Mouse (Mus musculus) cerebellum, postnatal 4 days (tissue): ENCODE measurements at regions not wholly inside any gene's neighbourhood (a gene's known extent, or its start where the extent isn't known, plus 50 kb on each side); places are given as distances from the start of the nearest gene placed in this dataset.
A peak's percentile ranks its signal among the peaks of the same experiment; 100 is the strongest.

Source experiments
- DNase-seq, 2 experiments: peaks; one replicate each; pipeline ENCODE4 v3.0.0; 2022; ENCODE audit warnings: low spot score in 2 of 2, mixed read lengths in 1 of 2

DNA sequence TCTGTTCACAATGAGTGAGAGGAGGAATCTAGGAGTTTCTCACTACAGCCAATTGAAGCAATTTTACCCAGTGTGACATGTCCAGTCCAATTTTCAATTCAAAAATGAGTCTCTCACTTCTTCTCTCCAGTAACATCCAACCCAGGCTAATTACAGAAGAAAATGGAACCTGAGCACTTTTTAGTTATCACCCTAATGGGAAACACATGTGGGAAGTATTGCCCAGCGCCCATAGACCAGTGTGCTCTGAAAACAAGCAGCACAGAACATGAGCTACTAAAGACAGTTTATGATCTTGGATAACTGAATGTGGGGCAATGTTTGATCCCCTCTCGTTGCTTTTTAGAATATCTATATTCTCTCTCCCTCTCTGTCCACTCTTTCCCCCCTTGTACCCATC is 70.5 kb upstream of the Efemp1 start:
- DNase-seq: no peak

DNA sequence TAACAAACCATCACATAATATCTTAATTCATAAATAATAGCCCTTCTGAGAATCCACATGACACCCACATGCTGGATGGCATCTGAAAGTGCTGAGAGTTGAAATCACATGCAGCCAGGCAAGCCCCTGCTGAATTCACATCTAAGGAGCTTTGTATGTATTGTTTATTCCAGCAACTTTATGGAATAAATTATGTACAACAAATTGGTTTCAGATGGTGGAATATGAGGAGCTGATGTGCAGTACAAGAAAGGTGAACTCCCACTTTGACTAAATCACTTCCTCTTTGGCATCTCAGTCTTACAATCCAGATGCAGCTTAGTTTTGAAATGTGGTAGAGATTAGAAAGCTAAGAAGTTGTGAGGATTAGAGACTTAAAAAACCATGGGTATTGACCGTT is 82.2 kb upstream of the Efemp1 start:
- DNase-seq: no peak

DNA sequence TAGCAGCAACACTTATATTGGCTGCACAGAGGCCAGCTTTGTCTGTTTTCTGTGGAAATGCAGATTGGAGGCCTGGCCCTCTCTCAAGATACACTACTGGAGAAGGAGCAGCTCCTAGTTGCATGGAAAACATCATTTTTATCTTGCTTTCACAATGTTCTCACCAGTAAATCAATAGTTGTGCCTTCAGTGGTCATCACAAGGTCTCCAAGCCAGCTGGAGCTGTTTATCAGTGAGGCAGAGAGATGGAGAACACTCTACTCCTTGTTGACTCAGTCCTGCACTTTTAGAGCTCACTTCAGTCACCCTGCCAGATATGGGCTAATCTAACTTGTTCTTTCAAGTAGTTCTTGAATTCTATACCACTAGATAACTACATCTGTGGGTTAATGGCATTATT is 92.3 kb upstream of the Efemp1 start:
- DNase-seq: no peak

DNA sequence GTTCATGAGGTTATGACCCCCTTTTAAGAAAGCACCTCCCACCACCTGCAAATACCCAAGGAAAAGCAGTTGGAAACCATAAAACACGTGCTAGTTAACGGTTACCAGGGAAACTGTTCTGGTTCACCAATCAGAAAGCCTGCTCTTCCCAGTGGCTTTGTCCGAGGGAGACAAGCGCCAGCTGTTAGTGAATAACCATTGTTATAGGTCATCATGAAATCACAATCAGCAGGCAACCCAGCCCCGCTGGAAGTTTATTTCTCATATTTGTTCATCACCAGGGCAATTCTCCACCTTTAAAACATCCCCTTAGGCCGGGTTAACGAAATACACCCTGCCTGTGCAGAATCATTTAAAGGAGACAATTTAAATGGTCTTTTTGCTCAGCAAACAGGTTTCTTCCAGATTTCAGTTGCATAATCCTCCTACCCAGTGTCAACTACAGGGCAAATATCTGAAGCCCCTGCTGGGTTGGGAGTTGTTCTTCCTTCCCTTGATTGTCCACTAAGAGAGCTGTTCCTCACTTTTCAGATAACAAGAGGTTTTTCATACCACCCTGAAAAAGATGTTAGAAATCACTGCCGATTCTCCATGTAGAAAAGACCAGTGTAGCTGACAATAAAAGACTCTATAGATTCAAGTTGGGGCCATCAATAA is 117.9 kb upstream of the Efemp1 start:
- DNase-seq: peak in 1 of 2 experiments; percentile 28

DNA sequence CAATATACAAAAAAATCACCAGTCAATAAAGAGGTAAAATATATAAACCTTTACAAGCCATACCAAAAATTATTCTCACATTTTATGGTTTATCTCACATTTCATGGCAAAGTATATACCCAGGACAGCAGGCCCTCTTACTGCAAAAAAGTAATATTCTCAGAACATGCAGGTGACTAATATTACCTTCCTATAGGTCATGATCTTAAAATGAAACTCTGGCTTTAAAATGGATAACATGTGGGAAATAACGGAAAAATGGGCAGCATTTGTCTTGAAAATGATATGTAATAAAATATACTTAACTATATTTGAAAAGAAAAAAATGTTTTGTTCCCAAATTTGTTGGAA is 118.4 kb upstream of the Efemp1 start:
- no peak for DNase-seq

DNA sequence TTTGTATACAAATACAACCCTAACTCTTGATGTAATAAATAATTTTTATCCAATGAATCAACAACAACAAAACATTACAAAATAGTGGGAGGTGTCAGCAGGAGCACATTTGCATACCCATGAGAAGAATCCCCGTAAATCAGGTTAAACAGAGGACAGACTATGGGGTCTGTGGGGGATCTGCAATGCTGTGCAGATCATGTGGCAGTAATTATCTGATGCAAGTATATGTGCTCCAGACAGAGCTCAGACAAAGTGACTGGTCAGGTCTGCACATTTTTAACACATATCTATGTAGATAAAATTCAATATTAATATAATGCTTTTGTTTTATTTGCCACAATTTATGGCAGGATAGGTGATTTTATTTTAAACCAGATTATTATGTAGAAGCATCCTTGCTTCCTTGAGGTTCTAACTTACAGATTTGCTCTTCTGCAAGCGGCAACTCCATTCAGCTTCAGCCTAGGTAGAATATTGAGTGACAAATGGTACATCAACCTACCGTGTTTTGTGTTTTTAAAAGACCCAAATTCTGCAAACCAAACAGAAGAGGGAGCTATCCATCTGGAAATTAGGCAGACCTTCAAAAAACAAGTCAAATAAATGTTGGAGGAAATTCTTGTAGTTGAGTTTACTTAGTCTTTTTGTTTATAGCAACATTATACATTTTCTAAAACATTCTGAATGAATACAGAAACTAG is 119.0 kb upstream of the Efemp1 start:
- DNase-seq: peak in 1 of 2 experiments; percentile 1

DNA sequence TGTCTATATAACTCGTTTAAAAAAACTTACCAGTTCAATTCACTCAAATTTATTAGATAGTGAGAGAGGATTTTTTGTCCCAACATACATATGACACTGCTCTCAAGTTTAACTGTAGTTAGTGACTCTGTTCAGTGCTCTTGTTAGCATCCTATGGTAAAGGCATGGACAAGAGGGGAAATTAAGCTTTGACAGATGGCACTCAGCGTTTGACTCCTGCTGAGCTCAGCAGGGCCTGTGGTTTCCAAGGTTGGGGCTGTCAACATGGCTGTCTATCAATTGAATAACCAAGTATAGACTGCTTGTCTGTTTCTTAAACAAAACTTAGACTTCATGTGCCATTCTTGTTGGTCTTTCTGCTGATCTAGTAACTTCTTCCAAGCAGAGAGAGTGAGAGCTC is 122.9 kb upstream of the Efemp1 start:
- DNase-seq: peak in 1 of 2 experiments; percentile 55

DNA sequence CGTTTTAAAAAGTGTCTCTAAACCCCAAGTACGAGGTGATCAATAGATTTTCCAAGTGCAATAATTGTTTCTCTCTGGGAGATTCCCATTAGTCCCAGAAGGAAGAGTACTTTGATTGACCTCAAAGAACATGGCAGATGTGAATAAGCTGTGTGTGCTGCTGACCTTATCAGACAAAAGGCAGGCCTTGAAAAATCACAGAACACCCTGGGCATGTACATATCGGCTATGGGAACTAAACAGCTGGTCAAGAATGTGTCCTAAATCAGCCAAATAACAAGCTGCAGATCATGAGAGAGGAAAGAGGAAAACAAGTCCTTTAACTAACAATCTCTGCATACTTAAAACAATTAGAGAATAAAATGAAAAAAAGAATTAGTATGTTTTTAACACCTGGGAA is 125.4 kb upstream of the Ccdc85a start:
- DNase-seq: no peak

DNA sequence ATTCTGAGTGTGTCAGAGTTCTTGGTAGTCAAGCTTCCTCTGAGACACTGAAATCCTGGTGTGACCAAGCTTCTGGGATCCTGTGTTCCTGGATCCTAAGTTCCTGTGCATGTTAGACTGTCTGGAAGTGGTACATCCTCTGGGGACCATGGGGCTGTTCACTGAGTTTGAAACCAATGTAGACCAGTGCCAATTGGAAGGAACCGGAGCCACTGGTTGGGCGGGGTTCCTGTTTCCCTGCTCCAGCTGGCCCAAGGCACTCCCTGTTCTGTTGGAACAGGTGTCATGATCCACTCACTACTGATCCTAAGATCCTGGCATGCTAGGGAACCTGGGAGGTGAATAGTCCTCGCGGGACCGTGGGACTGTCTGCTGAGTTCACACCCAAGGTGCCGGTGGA is 124.3 kb upstream of the Ccdc85a start:
- DNase-seq: no peak

DNA sequence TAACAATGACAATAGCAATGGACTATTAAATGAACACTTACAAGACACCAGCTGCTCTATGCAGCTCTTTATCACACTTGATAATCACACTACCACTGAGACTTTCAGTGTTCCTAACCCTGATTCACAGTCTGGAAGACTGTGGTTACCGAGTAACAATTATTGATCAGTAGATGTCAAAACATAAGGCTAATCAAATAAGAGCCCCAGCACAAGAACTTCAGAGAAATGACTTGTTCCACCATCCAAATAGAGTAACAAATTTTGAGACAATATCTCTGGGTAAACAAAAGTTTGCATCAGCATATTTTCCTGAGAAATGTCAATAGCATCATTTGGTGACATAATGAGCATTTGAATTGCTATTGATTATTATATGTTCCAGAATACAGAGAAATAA is 118.3 kb upstream of the Ccdc85a start:
- no peak for DNase-seq

DNA sequence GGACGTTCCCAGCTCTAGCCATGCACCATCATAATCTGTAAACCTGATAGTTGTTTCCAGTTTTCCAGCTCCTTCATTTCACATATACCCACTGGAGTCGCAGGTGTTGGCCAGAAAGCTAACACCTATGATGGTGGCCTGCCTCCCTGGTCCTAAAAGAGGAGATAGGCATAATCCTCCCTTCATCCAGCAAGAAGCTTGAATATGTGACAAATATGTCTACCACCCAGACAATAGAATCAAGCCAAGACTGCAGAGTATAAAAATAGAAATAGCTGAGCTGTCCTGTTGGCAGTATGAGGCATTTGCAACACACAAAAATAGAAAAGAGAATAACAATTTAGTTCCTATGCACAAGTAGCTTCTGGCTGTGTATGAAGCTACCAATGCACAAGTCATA is 117.3 kb upstream of the Ccdc85a start:
- DNase-seq: no peak

DNA sequence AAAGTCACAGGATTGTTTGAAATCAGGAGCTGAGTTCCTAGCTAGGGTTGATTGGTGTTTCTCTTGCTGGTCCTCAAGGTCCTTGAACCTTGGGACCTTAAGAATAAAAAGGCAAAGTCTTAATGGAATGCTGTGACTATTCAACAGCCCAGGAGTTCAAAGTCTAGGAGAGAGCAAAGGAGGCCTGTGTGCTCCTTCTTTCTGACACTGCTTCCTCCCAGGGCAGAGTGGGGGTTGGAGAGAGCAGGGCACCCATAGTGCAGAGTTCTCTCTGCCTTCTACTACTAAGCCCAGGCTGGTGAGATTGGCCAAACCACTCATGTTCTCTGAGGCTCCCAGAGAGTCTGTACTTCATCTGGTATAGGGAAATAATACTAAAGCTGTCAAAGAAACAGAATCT is 115.6 kb upstream of the Ccdc85a start:
- DNase-seq: no peak

DNA sequence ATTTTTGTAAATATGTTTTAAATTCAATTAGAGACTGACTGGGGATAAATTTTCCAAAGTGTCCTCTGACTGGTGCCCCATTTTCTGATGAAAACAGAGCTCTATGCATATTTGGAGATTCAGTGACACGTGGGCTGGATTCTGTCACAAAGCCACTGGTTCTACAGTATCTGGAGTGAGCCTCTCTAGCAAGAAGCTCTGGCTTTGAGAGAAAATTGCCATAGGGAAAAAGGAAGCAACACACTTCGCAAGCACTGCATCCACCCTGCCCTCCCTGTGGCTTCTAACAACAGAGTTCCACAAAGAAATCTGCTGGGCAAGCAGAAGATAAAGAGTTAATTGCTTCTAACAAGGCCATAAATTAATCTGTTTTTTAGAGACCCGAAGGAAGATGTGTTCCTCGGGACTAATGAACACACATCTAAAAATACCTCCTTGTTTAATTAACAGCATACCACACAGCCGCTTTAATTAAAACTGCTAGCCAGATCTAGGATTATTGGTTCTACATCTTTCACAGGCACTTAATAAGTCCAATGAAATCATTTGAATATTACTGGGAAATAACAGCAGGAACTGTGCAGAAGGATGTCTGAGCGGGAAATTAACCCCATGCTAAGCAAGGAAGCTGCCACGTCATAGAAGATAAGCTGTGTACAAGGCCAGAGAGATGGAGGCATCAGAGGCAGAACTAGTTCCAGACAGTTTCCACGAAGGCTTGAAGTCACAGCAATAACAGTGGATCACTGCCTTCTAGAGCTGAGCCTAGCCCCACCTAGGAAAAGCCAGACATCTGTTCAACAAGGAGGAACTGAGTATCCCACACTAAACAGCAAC is 113.7 kb upstream of the Ccdc85a start:
- DNase-seq: no peak

DNA sequence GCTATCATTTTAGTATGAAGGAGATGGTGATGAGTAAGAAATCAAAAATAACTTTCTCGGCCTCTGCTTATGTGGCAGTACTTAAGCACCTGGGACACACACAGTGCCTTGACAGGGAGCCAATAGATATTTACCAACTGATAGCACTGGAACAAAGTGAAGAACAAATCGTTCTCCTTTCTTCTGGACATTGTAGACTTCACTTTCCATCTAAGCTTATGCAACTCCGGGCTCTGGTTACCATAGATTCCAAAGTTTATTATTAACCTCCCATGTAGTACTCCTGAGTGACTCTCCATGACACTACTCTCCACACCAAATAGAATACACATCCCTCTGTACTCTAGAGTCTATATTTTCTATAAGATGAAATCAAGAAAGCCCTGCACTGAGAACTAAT is 110.9 kb upstream of the Ccdc85a start:
- DNase-seq: no peak

DNA sequence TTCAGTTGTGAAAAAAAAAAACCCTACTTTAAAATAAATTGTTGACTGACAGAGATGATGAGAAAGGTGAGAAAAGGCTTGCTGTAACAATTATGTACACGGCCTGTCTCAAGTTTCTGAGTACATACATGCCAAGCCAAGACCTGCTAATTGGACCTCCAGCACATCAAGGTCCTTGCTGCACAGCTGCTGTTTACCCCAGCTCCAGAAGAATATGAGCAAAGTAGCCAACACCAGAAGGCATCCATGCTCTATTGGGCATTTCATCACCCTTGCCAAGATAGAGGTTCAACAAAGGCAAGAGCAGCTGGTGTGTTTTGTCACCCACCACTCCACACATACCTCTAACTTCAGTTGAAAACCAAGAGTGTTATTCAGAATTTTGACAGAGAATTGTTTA is 109.2 kb upstream of the Ccdc85a start:
- peak in 1 of 2 experiments; percentile 15 for DNase-seq

DNA sequence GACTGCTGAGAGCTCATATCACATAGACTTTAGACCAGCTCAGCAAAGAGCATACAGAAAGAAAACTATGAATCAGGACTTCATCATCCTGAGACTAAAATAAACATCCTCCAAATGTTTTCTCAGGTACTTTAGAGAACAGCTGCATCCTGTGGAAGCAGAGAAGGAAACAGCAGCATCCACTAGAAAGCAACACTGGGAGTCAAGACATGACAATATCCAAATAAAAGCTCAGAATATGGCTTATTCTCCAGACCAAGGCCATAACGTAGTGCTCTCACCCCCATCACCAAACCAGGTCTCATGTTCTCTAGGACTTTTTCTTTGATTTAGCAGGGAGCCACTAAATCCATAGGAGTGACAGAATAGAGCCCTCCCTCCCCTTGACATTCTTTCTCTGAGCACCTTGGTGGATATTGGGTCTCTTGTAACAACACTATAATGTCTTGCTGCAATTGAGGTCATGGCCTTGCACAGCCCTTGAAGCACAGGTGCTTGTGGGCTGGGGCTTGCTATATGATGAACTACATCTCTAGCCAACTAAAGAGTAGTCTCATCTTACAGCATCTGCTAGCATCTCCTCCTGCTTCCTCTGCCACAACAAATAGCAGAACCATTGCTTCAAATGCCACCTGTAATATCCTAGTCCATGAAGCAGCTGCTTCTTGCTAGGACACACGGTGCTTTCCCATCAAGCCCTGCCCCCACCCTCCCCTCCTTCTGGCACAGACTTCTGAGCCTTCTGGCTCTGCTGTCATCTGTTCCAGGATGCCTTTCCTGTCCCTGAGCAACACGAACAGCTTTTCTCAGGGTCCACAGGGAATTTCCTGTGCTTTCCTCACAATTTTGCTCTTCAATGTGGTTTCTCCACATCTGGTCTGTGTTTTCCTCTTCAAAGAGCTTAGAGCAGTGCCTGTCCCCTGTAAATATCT is 108.4 kb upstream of the Ccdc85a start:
- DNase-seq: peak in 1 of 2 experiments; percentile 60

DNA sequence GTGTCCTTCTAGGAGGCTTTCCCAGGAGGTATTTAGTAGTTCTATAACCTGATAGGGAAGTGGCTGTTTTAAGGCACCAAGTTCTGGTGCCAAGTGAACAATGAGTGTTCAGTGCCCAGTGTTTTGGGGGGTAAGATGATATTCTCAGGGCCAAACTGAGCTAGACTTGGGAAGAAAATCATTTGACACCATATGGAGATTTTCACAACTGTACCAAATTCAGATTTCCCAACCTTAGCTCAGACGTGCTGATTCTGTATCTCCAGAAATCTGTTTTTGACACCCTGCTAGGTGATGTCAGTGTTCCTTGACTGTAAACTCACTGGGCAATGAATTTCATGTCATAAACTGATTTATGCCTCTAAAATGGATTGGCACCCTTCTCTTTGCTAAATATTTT is 104.3 kb upstream of the Ccdc85a start:
- DNase-seq: no peak

DNA sequence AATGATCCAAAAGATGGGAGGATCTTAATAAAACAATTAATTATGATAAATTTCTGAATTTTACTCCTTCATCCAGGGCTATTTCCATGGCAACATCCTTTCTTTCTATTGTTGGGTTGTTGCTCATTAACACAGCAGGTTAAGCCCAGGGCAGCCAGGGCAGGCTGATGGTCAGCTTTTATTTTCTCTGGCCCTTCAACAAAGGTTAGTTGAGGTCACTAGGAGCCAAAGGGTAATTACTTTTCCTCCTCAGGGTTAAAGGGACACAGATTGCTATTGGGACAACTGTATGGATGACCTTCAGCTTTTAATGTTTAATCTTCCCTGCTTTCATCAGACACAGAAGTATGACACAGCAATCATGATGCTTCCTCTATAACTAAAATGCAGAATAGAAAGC is 101.3 kb upstream of the Ccdc85a start:
- no peak for DNase-seq

DNA sequence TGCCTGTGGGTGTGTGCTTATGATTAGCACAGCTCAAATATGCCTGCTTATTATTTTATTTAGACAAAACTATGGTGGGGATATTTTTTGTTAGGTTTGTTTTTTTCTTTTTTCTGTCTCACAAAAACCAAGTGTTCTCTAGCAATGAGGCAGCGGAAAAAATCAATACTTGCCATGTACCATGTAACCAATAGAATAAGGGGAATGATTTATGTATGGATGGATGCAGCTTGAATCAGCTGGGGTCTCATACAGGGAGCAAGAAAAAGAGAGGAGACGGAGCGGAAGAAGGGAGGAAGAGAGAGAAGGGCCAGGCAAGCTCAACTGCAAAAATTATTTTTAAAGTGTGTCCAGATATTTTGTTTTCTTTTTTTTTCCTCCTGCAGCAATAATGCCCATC is 97.2 kb upstream of the Ccdc85a start:
- no peak for DNase-seq

DNA sequence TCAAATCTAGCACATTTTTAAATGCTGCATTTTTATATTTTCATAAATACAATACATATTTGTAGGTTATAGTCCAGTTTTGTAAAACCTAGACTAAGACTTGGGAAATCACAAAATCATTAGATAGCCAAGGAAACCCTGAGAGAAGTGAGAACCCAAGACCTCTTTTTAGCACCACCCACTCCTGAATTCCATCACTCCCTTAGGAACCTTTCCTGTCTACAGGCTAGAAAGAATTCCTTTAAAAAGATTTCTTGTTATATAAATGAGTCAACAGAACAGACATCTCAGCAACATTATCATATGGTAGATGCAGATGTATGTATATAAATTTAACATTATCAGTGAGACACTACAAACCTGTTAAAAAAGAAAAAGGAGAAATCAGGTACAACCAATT is 86.6 kb upstream of the Ccdc85a start:
- no peak for DNase-seq

DNA sequence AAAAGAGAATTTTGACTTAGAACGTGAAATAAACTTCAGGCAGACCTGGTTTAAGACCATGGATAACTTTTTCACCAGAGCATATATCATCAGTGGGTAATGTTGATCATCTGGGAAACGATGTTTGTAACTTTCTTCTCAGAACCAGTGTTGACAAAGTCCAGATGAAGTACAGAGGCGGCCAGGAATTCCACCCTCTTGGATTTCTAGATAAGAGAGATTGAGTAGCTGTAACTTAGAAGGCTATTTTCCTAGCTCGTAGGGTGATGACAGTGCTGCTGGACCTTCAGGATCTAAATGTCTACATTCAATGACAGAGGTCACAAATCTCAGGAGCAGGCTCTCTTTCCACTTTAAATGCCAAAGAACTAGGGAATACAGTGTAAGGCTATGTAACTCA is 85.2 kb upstream of the Ccdc85a start:
- no peak for DNase-seq

DNA sequence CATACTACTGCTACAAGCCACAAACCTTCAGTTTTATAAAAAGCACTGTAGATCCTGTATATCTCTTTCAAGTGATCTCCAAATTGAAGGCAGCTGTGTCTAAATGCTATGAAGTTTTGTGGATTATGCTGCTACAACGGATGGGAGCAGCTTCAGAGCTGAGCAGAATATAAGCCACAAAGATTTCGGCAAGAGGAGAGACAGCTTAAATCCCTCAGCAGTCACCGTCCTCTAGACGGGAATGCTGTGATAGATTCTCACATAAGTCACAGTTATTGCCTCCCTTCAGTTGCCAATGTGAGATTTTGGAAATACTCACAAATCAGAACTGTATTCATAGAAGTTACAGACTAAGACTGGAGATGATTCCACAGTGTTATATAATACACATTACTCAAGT is 76.3 kb upstream of the Ccdc85a start:
- DNase-seq: no peak
